ENCODE assay signal across 21 mouse cellular contexts in genomic region chr9:122101196-122101595, GRCm38 (mm10).
"Had no signal": no experiment of that assay in that cellular context is flagged by ENCODE, and none has a peak within 500 bp of the region (broad histone marks: within the 10 kb centered on the region; RNA-seq: fewer than 3 reads in every experiment).

No protein-coding gene starts in this region.

- H3K36me3 ChIP-seq: lung, embryonic 15.5 days; midbrain, embryonic 13.5 days; midbrain, embryonic 15.5 days; neural tube, embryonic 13.5 days; neural tube, embryonic 15.5 days had no signal

- H3K4me2 ChIP-seq: lung, embryonic 15.5 days; midbrain, embryonic 11.5 days; midbrain, embryonic 13.5 days; midbrain, embryonic 15.5 days; neural tube, embryonic 13.5 days; neural tube, embryonic 15.5 days had no signal

- ATAC-seq: lung, postnatal 0 days; midbrain, embryonic 13.5 days; midbrain, embryonic 15.5 days had no signal

- H3K4me1 ChIP-seq: lung, embryonic 15.5 days; midbrain, embryonic 13.5 days; midbrain, embryonic 15.5 days; neural tube, embryonic 13.5 days; neural tube, embryonic 15.5 days had no signal

- DNase-seq: liver, postnatal 0 days; lung, adult 2 months; lung, postnatal 14 days; lung, postnatal 36 days; retina, postnatal 1 day; right cerebral cortex, adult 18-20 months; right cerebral cortex, postnatal 25 days; right cerebral cortex, postnatal 4 days; spleen, adult 18-20 months; thymus, adult 2 months; thymus, postnatal 25 days; thymus, postnatal 4 days had no signal

- H3K9me3 ChIP-seq: lung, embryonic 15.5 days; megakaryocyte, embryonic 14.5 days; midbrain, embryonic 13.5 days; midbrain, embryonic 15.5 days; neural tube, embryonic 13.5 days; neural tube, embryonic 15.5 days had no signal

- H3K27ac ChIP-seq: lung, embryonic 15.5 days; macrophage; midbrain, embryonic 13.5 days; midbrain, embryonic 15.5 days; neural tube, embryonic 13.5 days; neural tube, embryonic 15.5 days had no signal

- H3K27me3 ChIP-seq: lung, embryonic 15.5 days; midbrain, embryonic 13.5 days; midbrain, embryonic 15.5 days; neural tube, embryonic 13.5 days; neural tube, embryonic 15.5 days had no signal

- H3K9ac ChIP-seq: liver, postnatal 0 days; lung, embryonic 15.5 days; midbrain, embryonic 13.5 days; midbrain, embryonic 15.5 days; neural tube, embryonic 13.5 days; neural tube, embryonic 15.5 days had no signal

- H3K4me3 ChIP-seq: lung, embryonic 15.5 days; megakaryocyte, embryonic 14.5 days; midbrain, embryonic 13.5 days; midbrain, embryonic 15.5 days; neural tube, embryonic 13.5 days; neural tube, embryonic 15.5 days had no signal
